Mouse (Mus musculus) intestine, embryonic 14.5 days (tissue): Measurements from ENCODE around the gene Gm21976. TPM values are rescaled to one million over a fixed set of nuclear protein-coding genes. Genes with fewer than 3 reads are reported as not detected.

Source experiments
- ATAC-seq: fragments of 200-750 bp; cut with Nextera tagmentation; replicated peaks from 2 replicates; pipeline ENCODE4 v1.8.0; 2017; ENCODE audit warnings: low read depth, moderate number of reproducible peaks, moderate TSS enrichment, moderate library complexity; ENCODE audit not compliant: low FRiP score, low TSS enrichment
- DNase-seq: peaks from one replicate; pipeline ENCODE4 v3.0.0-alpha.2; 2018; ENCODE audit warnings: low spot score
- H3K27ac ChIP-seq: fragments of 300-500 bp; sonication (generic); 2 replicates; pipeline ENCODE4 v1.5.1; 2014; ENCODE audit warnings: low read depth, mild to moderate bottlenecking, control low read depth
- H3K27me3 ChIP-seq: fragments of 300-500 bp; sonication (generic); replicated peaks from 2 replicates; pipeline ENCODE4 v1.6.1; 2014; ENCODE audit warnings: low read length, control low read depth; ENCODE audit not compliant: control insufficient read depth, insufficient read depth
- H3K36me3 ChIP-seq: fragments of 300-500 bp; sonication (generic); 2 replicates; pipeline ENCODE4 v1.6.1; 2014; ENCODE audit warnings: low read length, control low read depth; ENCODE audit not compliant: control insufficient read depth, insufficient read depth
- H3K4me1 ChIP-seq: fragments of 300-500 bp; sonication (generic); replicated peaks from 2 replicates; pipeline ENCODE4 v1.6.1; 2014; ENCODE audit warnings: low read length, control low read depth, mixed read lengths; ENCODE audit not compliant: control insufficient read depth, insufficient read depth
- H3K4me2 ChIP-seq: fragments of 300-500 bp; sonication (generic); 2 replicates; pipeline ENCODE4 v1.6.1; 2014; ENCODE audit warnings: low read length
- H3K4me3 ChIP-seq: fragments of 300-500 bp; sonication (generic); 2 replicates; pipeline ENCODE4 v1.5.1; 2014; ENCODE audit warnings: low read depth, low read length, control low read depth, mixed read lengths
- H3K9ac ChIP-seq: fragments of 300-500 bp; sonication (generic); 2 replicates; pipeline ENCODE4 v1.6.1; 2014; ENCODE audit warnings: mild to moderate bottlenecking, low read length
- H3K9me3 ChIP-seq: fragments of 300-500 bp; sonication (generic); 2 replicates; pipeline ENCODE4 v1.6.1; 2016; ENCODE audit warnings: low read length, control low read depth; ENCODE audit not compliant: control insufficient read depth
- WGBS: fragments of 180-500 bp; shearing (Covaris S2); extraction: QIAGEN DNeasy Blood & Tissue Kit; methylation state at CpG from one replicate; pipeline ENCODE4 v1.1.7; 2014; 5-methylcytosine and 5-hydroxymethylcytosine counted together
- polyA plus RNA-seq: library from polyadenylated mRNA; unstranded; fragments of >200 nt; fragmentation: Nextera tagmentation; extraction: Ambion mirVana; gene quantifications from 2 replicates; pipeline ENCODE4 v1.2.1, GENCODE M21; 2014

Gm21976 gene
- polyA plus RNA-seq, 1 experiment from 2014 or later = not detected

- 84% methylated on average over 12 of the region's 12 CpGs for WGBS
- Histone ChIP-seq H3K4me2 (no peak overlapping the region), H3K9ac (no peak overlapping the region), H3K36me3 (no peaks in the 10 kb centered on the region), H3K9me3 (no peaks in the 10 kb centered on the region), H3K27me3 (no peaks in the 10 kb centered on the region), H3K27ac (no peak overlapping the region), H3K4me1 (no peaks in the 10 kb centered on the region), H3K4me3 (no peak overlapping the region)
- ATAC-seq (no peak), DNase-seq (no peak)
These were observed 1.4 kb downstream of the Gm21976 start for GRCm38 (mm10) chr13:98280990-98281650.

GRCm38 (mm10) chr13:98290719-98291118 lies 11.0 kb downstream of the Gm21976 start:
- ATAC-seq (no peak), DNase-seq (no peak)
- WGBS = 38% methylated on average over 2 of the region's 2 CpGs

GRCm38 (mm10) chr13:98291712-98292111 lies 12.0 kb downstream of the Gm21976 start:
- Histone ChIP-seq H3K9ac (no peak overlapping the region), H3K36me3 (no peaks in the 10 kb centered on the region), H3K27ac (no peak overlapping the region), H3K4me3 (no peak overlapping the region), H3K27me3 (no peaks in the 10 kb centered on the region), H3K4me2 (no peak overlapping the region), H3K9me3 (no peaks in the 10 kb centered on the region), H3K4me1 (no peaks in the 10 kb centered on the region)
- 76% methylated on average over 8 of the region's 8 CpGs for WGBS
- DNase-seq (no peak), ATAC-seq (no peak)

More at GRCm38 (mm10) chr13:98290719-98291118, 11.0 kb downstream of the Gm21976 start:
- H3K36me3 ChIP-seq = no peaks in the 10 kb centered on the region
- no peak overlapping the region for H3K4me2 ChIP-seq
- no peaks in the 10 kb centered on the region for H3K4me1 ChIP-seq
- H3K27ac ChIP-seq = no peak overlapping the region
- H3K9ac ChIP-seq = no peak overlapping the region
- H3K9me3 ChIP-seq = no peaks in the 10 kb centered on the region
- no peaks in the 10 kb centered on the region for H3K27me3 ChIP-seq
- H3K4me3 ChIP-seq = no peak overlapping the region

- Histone ChIP-seq H3K27me3 (no peaks in the 10 kb centered on the region), H3K4me2 (no peak overlapping the region), H3K9me3 (no peaks in the 10 kb centered on the region), H3K9ac (no peak overlapping the region), H3K4me3 (no peak overlapping the region), H3K4me1 (peaks cover 3% of the 10 kb centered on the region; the same call in 1 of the 2 replicates), H3K27ac (no peak overlapping the region), H3K36me3 (no peaks in the 10 kb centered on the region)
- DNase-seq = no peak
- 0 out of 2 replicates have a peak, but pooled peaks have one; percentile 25 for ATAC-seq
- 40% methylated on average over 5 of the region's 5 CpGs for WGBS
These were observed 16.4 kb downstream of the Gm21976 start for GRCm38 (mm10) chr13:98296072-98296471.

- Histone ChIP-seq H3K9me3 (no peaks in the 10 kb centered on the region), H3K9ac (no peak overlapping the region), H3K4me2 (no peak overlapping the region), H3K4me1 (peaks cover 3% of the 10 kb centered on the region; the same call in 1 of the 2 replicates), H3K27me3 (no peaks in the 10 kb centered on the region), H3K4me3 (no peak overlapping the region), H3K27ac (no peak overlapping the region), H3K36me3 (no peaks in the 10 kb centered on the region)
- WGBS = 92% methylated on average over 6 of the region's 6 CpGs
- no peak for DNase-seq
- no peak for ATAC-seq
These were observed 18.3 kb downstream of the Gm21976 start for GRCm38 (mm10) chr13:98297883-98298482.

GRCm38 (mm10) chr13:98298833-98299758 lies 19.4 kb downstream of the Gm21976 start:
- H3K27me3 ChIP-seq = no peaks in the 10 kb centered on the region
- H3K4me2 ChIP-seq = no peak overlapping the region
- H3K9me3 ChIP-seq = no peaks in the 10 kb centered on the region
- H3K9ac ChIP-seq = no peak overlapping the region
- H3K27ac ChIP-seq = no peak overlapping the region
- H3K36me3 ChIP-seq = no peaks in the 10 kb centered on the region
- DNase-seq (peak; percentile 95), ATAC-seq (peak; percentile 75)
- WGBS = 52% methylated on average over 21 of the region's 21 CpGs
- peaks cover 3% of the 10 kb centered on the region; the same call in 1 of the 2 replicates for H3K4me1 ChIP-seq
- no peak overlapping the region for H3K4me3 ChIP-seq

GRCm38 (mm10) chr13:98305257-98305656 lies 25.6 kb downstream of the Gm21976 start:
- no peak overlapping the region for H3K4me2 ChIP-seq
- ATAC-seq (no peak), DNase-seq (no peak)
- H3K4me1 ChIP-seq = peaks cover 13% of the 10 kb centered on the region
- no peak overlapping the region for H3K9ac ChIP-seq
- WGBS = 93% methylated on average over 9 of the region's 9 CpGs
- peaks cover 23% of the 10 kb centered on the region for H3K36me3 ChIP-seq
- H3K27me3 ChIP-seq = no peaks in the 10 kb centered on the region
- no peak overlapping the region for H3K4me3 ChIP-seq
- H3K27ac ChIP-seq = no peak overlapping the region
- H3K9me3 ChIP-seq = no peaks in the 10 kb centered on the region

GRCm38 (mm10) chr13:98306393-98306792 lies 26.7 kb downstream of the Gm21976 start:
- Histone ChIP-seq H3K27ac (peak overlapping the region; percentile 34; the same call in 1 of the 2 replicates), H3K36me3 (peaks cover 35% of the 10 kb centered on the region), H3K9ac (no peak overlapping the region), H3K4me3 (no peak overlapping the region), H3K27me3 (no peaks in the 10 kb centered on the region), H3K9me3 (no peaks in the 10 kb centered on the region), H3K4me2 (0 out of 2 replicates have a peak overlapping the region, but pooled peaks have one; percentile 15), H3K4me1 (peaks cover 13% of the 10 kb centered on the region)
- 35% methylated on average over 5 of the region's 5 CpGs for WGBS
- DNase-seq = no peak
- no peak for ATAC-seq
